Mouse (Mus musculus) E14TG2a.4 (cell line): ENCODE data around the gene Runx1.

Experiments used
- H3K27me3 ChIP-seq: 2 replicates; pipeline ENCODE4 v1.6.1; 2014; ENCODE audit warnings: low read length, control low read depth; ENCODE audit not compliant: insufficient read depth
- H3K36me3 ChIP-seq: 2 replicates; pipeline ENCODE4 v1.6.1; 2014; ENCODE audit warnings: low read length, control low read depth; ENCODE audit not compliant: insufficient read depth
- H3K4me1 ChIP-seq: replicated peaks from 2 replicates; pipeline ENCODE4 v1.6.1; 2014; ENCODE audit warnings: low read depth, low read length, control low read depth
- H3K4me3 ChIP-seq: replicated peaks from 2 replicates; pipeline ENCODE4 v1.5.1; 2014; ENCODE audit warnings: mild to moderate bottlenecking, low read length
- H3K9me3 ChIP-seq: 2 replicates; pipeline ENCODE4 v1.6.1; 2014; ENCODE audit warnings: low read length, control low read depth
- CTCF ChIP-seq: conservative IDR thresholded peaks from 2 replicates; pipeline ENCODE4 v1.5.1; 2014; ENCODE audit warnings: low read length
- NANOG ChIP-seq: IDR thresholded peaks from 2 replicates; pipeline ENCODE4 v1.6.1; 2014; ENCODE audit warnings: borderline replicate concordance, low read length, mixed read lengths
- POU5F1 ChIP-seq: IDR thresholded peaks from 2 replicates; pipeline ENCODE4 v1.6.1; 2014; ENCODE audit warnings: low read length, borderline replicate concordance

Runx1 gene

DNA sequence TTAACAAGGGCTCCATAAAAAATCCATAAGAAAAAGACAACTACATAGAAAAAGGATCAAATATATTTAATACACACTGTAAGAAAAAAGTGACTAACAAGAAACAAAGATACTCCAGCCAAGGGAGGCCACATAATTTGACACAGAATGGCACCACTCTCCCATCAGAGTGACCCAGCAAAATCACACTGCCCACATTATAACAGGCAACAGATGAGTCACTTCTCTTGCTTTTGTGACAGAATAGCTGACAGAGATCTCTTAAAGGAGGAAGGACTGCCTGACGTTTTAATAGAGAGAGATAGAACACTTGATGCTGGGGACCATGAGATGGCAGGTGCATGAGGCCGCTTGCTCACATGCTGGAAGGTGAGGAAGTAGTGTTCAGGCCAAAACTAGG is 35.6 kb upstream of the Runx1 start:
- Histone ChIP-seq H3K27me3 (0 out of 2 replicates have a peak, but pooled peaks cover 1% of the 10 kb centered on the region), H3K9me3 (no peaks in the 10 kb centered on the region), H3K36me3 (no peaks in the 10 kb centered on the region), H3K4me3 (no peak overlapping the region), H3K4me1 (no peaks in the 10 kb centered on the region)
- TF ChIP-seq NANOG: no peak
- TF ChIP-seq CTCF: no peak
- no peak for TF ChIP-seq POU5F1

GRCm38 (mm10) chr16:92860649-92861048 is 34.7 kb upstream of the Runx1 start:
- TF ChIP-seq POU5F1 (no peak), NANOG (no peak), CTCF (no peak)
- Histone ChIP-seq H3K9me3 (no peaks in the 10 kb centered on the region), H3K4me3 (no peak overlapping the region), H3K4me1 (no peaks in the 10 kb centered on the region), H3K27me3 (no peaks in the 10 kb centered on the region), H3K36me3 (no peaks in the 10 kb centered on the region)

- no peaks in the 10 kb centered on the region for H3K36me3 ChIP-seq
- no peaks in the 10 kb centered on the region for H3K4me1 ChIP-seq
- no peak overlapping the region for H3K4me3 ChIP-seq
- no peaks in the 10 kb centered on the region for H3K27me3 ChIP-seq
- no peaks in the 10 kb centered on the region for H3K9me3 ChIP-seq
- TF ChIP-seq NANOG: no peak
- TF ChIP-seq POU5F1: no peak
- TF ChIP-seq CTCF: no peak
Measured at GRCm38 (mm10) chr16:92856779-92857178, 30.8 kb upstream of the Runx1 start.

DNA sequence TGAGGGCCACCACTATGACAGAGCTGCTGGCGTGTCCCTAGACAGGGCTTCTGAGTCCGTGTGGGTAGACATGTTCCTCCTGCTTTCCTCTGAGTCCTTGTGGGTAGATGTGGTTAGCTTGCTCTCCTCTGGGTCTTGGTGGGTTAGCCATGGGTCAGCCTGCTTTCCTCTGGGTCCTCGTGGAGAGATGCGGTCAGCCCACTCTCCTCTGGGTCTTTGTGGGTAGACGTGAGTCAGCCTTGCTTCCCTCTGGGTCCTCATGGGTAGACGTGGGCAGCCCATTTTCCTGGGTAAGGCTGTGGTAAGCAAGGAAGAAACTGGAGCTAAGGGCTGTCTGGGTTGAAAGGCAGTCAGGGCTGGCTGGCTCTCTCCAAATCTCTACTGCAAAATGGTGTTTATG is 26.3 kb upstream of the Runx1 start:
- no peak for TF ChIP-seq POU5F1
- no peak for TF ChIP-seq CTCF
- no peak for TF ChIP-seq NANOG
- Histone ChIP-seq H3K9me3 (no peaks in the 10 kb centered on the region), H3K27me3 (no peaks in the 10 kb centered on the region), H3K4me1 (no peaks in the 10 kb centered on the region), H3K4me3 (no peak overlapping the region), H3K36me3 (no peaks in the 10 kb centered on the region)

GRCm38 (mm10) chr16:92850416-92850815 is 24.5 kb upstream of the Runx1 start:
- H3K9me3 ChIP-seq: no peaks in the 10 kb centered on the region
- TF ChIP-seq NANOG (no peak), POU5F1 (no peak), CTCF (no peak)
- H3K36me3 ChIP-seq: no peaks in the 10 kb centered on the region

DNA sequence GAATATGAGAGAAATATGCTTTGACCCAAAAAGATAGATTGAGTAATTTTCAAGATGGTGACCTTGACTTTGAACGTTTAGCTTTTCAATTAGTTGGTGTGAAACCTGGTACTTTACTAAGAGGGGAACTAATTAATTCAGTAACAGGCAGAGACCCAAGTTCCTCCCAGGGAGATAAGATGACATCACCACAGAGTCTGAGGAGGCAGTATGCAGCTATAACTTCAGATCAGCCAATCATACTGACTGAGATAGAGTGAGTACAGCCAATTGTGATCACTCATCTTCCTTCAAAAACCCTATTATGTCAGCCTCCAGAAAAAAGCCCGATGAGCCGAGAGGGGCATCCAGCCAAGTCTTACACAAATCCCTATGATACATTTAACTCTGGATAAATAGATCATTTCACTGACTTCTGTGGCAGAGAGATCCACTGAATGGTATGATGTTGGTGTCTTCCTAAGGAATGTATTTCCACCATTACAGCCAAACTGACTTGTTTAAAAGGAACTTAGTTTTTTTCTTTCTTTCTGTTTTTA is 21.9 kb upstream of the Runx1 start:
- Histone ChIP-seq H3K36me3 (no peaks in the 10 kb centered on the region), H3K27me3 (no peaks in the 10 kb centered on the region), H3K4me1 (no peaks in the 10 kb centered on the region), H3K4me3 (no peak overlapping the region), H3K9me3 (no peaks in the 10 kb centered on the region)
- TF ChIP-seq NANOG: no peak
- no peak for TF ChIP-seq CTCF
- no peak for TF ChIP-seq POU5F1

More at GRCm38 (mm10) chr16:92850416-92850815, 24.5 kb upstream of the Runx1 start:
- Histone ChIP-seq H3K4me1 (no peaks in the 10 kb centered on the region), H3K27me3 (no peaks in the 10 kb centered on the region), H3K4me3 (no peak overlapping the region)

GRCm38 (mm10) chr16:92845244-92846225 is 19.6 kb upstream of the Runx1 start:
- TF ChIP-seq CTCF (no peak), POU5F1 (no peak), NANOG (no peak)
- Histone ChIP-seq H3K27me3 (no peaks in the 10 kb centered on the region), H3K4me1 (no peaks in the 10 kb centered on the region), H3K36me3 (no peaks in the 10 kb centered on the region), H3K4me3 (no peak overlapping the region), H3K9me3 (no peaks in the 10 kb centered on the region)

- 0 out of 2 replicates have a peak, but pooled peaks cover 3% of the 10 kb centered on the region for H3K4me1 ChIP-seq
- peaks cover 5% of the 10 kb centered on the region; the same call in 1 of the 2 replicates for H3K9me3 ChIP-seq
- TF ChIP-seq CTCF (no peak), NANOG (no peak), POU5F1 (no peak)
- H3K4me3 ChIP-seq: no peak overlapping the region
- H3K27me3 ChIP-seq: peaks cover 3% of the 10 kb centered on the region; the same call in 1 of the 2 replicates
- H3K36me3 ChIP-seq: no peaks in the 10 kb centered on the region
Measured at GRCm38 (mm10) chr16:92838709-92839108, 12.8 kb upstream of the Runx1 start.
